Mouse (Mus musculus) forebrain, embryonic 15.5 days (tissue): ENCODE results near the gene Dnajc27. TPM values are rescaled to one million over a fixed set of nuclear protein-coding genes. Genes with fewer than 3 reads are reported as not detected.

Experiments used
- polyA plus RNA-seq: library from polyadenylated mRNA; unstranded; fragments of >200 nt; fragmentation: Nextera tagmentation; extraction: Ambion mirVana; gene quantifications from 2 replicates; pipeline ENCODE4 v1.2.1, GENCODE M21; 2015

Gene Dnajc27
- polyA plus RNA-seq, 1 experiment from 2014 or later: 13.1 TPM

Other genes with a start within 250 kb of the Dnajc27 start
- gene Pomc, start 127.6 kb upstream of the Dnajc27 start, polyA plus RNA-seq: 4.9 and 11.5 TPM in 2 replicates
- gene Efr3b, start 43.7 kb upstream of the Dnajc27 start, polyA plus RNA-seq: 29.9 and 31.4 TPM in 2 replicates
- 11.0 and 13.3 TPM in 2 replicates for gene Adcy3, start 50.5 kb downstream of the Dnajc27 start, polyA plus RNA-seq
- 5.5 and 5.6 TPM in 2 replicates for gene Ptrhd1, start 151.4 kb downstream of the Dnajc27 start, polyA plus RNA-seq
- gene Cenpo, start 151.7 kb downstream of the Dnajc27 start, polyA plus RNA-seq: 9.7 and 11.4 TPM in 2 replicates